Mouse (Mus musculus): ENCODE measurements around the gene Obox2. TPM values are rescaled to one million over a fixed set of nuclear protein-coding genes. Genes with fewer than 3 reads are reported as not detected.

Obox2 gene
- polyA plus RNA-seq (2021; fragmentation: Nextera tagmentation) = not detected in 2 replicates
- long read RNA-seq, experiment 1 = 0 reads
- long read RNA-seq, experiment 2 = 0 reads

GRCm38 (mm10) chr7:15388421-15388998 is at the start of gene Obox2, which contains the start of gene Obox1:
Gene Obox2, plus strand, starts transcription at chr7:15388721.
Gene Obox1, plus strand, starts transcription at chr7:15388948.

Other genes with a start within 250 kb of the Obox2 start
- not detected in 2 replicates for gene Obox1, start 227 bp downstream of the Obox2 start, polyA plus RNA-seq (2021; fragmentation: Nextera tagmentation)

Measured in left cerebral cortex, adult 6 months (tissue).